Mouse (Mus musculus) cortical plate, adult 2 months (tissue): ENCODE measurements around the gene Zfp536.

Source experiments
- CTCF ChIP-seq: fragments of 200-500 bp; IDR thresholded peaks from 2 replicates; pipeline ENCODE4 v1.5.1; 2011; ENCODE audit warnings: mild to moderate bottlenecking, control low read depth, low read length; ENCODE audit not compliant: insufficient read depth; ENCODE audit errors: extremely low read depth
- POLR2A ChIP-seq: fragments of 200-500 bp; IDR thresholded peaks from 2 replicates; pipeline ENCODE4 v1.6.1; 2011; ENCODE audit warnings: mild to moderate bottlenecking, low read length, control low read depth; ENCODE audit not compliant: insufficient read depth; ENCODE audit errors: extremely low read depth

DNA sequence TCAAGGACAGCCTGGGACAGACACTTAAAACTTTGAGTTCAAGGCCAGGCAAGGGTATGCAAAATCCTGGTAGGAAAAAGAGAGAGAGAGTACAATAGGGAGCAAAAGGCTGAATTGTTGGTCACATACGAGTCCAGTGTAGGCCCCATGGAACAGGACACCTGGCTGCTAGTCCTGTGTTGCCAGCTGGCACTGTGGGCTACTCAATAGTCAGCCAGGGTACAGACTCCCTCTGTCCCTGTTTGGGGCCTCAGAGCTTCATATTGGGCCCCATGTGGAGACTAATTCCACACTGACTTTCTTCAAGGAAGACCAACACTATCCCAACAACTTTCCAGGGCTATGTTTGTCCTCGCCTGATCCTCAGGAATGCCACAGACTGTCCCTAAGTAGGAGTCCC, 87.1 kb downstream of the Zfp536 start:
- TF ChIP-seq POLR2A (no peak), CTCF (no peak)
